Mouse (Mus musculus): Measurements from ENCODE around the gene Rpl22. TPM values are rescaled to one million over a fixed set of nuclear protein-coding genes. Genes with fewer than 3 reads are reported as not detected.

Rpl22 gene
- total RNA-seq (2021) = 100 to 1,000 TPM; 186 to 202 TPM
- long read RNA-seq, experiment 1, transcript Rpl22-205 (4 exons, 581 nt) = major isoform, 20 of 33 reads
- long read RNA-seq, experiment 1, partial matches to known transcripts = 2 of 33 reads
- long read RNA-seq, experiment 1, other reads (novel, unspliced or antisense) = 11 of 33 reads
- long read RNA-seq, experiment 2, transcript Rpl22-205 (4 exons, 581 nt) = major isoform, 40 of 64 reads
- long read RNA-seq, experiment 2, partial matches to known transcripts = 6 of 64 reads
- long read RNA-seq, experiment 2, other reads (novel, unspliced or antisense) = 18 of 64 reads

DNA sequence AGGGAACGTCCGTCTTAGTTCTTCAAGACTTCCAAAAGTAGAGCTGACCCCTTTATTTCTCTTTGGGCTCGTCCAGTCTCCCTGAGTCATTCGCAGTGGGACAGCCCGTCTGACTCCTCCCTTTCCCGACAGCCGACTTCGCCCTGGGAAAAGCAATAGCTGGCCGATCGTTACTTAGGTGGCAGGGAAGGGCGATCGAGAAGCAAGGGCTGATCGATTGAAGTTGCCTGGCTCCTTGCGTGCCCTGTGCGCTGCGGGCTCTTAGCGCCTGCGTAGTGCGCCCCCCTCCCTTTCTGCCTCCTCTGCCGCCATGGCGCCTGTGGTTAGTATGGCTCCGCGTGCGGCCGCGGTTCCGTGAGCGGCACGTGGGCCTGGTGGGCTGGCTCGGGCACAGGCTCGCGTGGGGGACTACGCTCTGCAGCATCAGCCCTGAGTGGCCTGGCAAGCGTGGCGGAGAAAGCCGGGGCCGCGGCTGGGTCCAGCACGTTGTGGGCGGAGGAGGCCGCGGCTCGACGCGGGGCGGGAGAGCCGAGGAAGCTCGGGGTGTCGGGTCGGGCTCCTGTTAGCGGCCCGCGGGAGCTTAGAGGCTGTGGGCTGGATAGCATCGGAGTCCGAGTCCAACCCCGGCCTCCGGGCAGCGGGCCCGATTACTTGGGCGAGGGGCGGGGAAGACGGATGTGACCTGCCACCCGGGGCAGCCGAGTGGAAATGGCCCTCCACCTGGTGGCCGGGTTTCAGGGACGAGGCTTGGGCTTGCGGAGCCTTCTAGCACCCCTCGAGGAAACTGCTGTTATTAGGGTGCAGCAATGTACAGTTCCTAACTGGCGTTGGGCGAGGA lies at the start of gene Rpl22:
Gene Rpl22, plus strand, starts transcription at position 169 of the 838 bp plus-strand sequence.
- peak; percentile 91 to 97 for DNase-seq (ENCODE audit: low spot score in 2 of 2)
- peak; percentile 26; the same call in 1 of the 2 replicates for TF ChIP-seq CTCF (conservative IDR thresholded peaks at IDR 0.05)
- Histone ChIP-seq H3K4me3 (peak within 1 kb of the TSS; percentile 66), H3K27ac (peak within 1 kb of the TSS; percentile 90)

GRCm38 (mm10) chr4:152276389-152277347 lies 48.9 kb upstream of the Rpl22 start:
- Histone ChIP-seq H3K27ac (no peak overlapping the region), H3K4me3 (no peak overlapping the region)
- DNase-seq (ENCODE audit: low spot score in 2 of 2) = peak in 1 of 2 experiments; percentile 42
- TF ChIP-seq CTCF (conservative IDR thresholded peaks at IDR 0.05) = peak; percentile 86

DNA sequence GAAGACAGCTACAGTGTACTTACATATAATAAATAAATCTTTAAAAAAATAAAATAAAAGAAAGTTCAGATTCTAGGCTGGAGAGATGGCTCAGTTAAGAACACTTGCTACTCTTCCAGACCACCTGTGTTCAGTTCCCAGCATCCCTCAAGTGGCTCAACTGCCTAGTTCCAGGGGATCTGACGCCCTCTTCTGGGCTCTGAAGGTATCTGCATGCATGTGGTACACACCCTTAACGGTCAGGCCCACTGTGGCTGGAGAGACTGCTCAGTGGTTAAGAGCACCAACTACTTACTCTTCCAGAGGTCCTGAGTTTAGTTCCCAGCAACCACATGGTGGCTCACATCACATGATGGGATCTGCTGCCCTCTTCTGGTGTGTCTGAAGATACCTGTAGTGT lies 47.6 kb upstream of the Rpl22 start:
- no peak overlapping the region for H3K27ac ChIP-seq
- peak; percentile 42 for TF ChIP-seq CTCF (conservative IDR thresholded peaks at IDR 0.05)
- no peak for DNase-seq (ENCODE audit: low spot score in 2 of 2)
- H3K4me3 ChIP-seq = no peak overlapping the region

DNA sequence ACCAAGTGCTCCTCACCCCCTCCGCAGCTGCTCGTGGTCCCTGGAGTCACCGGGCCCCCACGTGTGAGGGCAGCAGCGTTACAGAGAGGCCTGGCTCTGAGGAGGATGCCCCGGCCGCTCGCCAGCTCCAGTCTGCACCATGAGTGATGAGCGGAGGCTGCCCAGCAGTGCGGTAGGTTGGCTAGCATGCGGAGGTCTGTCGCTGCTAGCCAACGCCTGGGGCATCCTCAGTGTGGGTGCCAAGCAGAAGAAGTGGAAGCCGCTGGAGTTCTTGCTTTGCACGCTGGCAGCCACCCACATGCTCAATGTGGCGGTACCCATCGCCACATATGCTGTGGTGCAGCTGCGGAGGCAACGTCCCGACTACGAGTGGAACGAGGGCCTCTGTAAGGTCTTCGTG lies 46.6 kb upstream of the Rpl22 start:
- no peak overlapping the region for H3K27ac ChIP-seq
- TF ChIP-seq CTCF (conservative IDR thresholded peaks at IDR 0.05) = no peak
- no peak overlapping the region for H3K4me3 ChIP-seq
- no peak for DNase-seq (ENCODE audit: low spot score in 2 of 2)

DNA sequence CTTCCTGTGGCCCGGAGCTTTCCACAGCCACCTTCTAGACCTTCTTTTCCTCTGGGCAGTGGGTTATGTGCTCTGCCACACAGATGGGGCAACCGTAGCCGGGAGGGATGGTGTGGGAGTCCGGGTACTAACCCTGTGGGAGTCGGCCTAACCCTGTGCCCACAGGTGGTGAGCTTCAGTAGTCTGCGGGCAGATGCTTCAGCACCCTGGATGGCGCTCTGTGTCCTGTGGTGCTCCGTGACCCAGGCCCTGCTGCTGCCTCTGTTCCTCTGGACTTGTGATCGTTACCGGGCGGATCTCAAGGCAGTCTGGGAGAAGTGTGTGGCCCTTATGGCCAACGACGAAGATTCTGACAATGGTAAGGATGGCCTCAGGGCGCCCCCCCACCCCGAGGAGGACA lies 43.9 kb upstream of the Rpl22 start:
- DNase-seq (ENCODE audit: low spot score in 2 of 2) = no peak
- no peak overlapping the region for H3K27ac ChIP-seq
- no peak for TF ChIP-seq CTCF (conservative IDR thresholded peaks at IDR 0.05)
- H3K4me3 ChIP-seq = no peak overlapping the region

- H3K4me3 ChIP-seq = peak overlapping the region; percentile 49
- no peak for TF ChIP-seq CTCF (conservative IDR thresholded peaks at IDR 0.05)
- H3K27ac ChIP-seq = no peak overlapping the region
- DNase-seq (ENCODE audit: low spot score in 2 of 2) = no peak
Observed at GRCm38 (mm10) chr4:152282721-152283120, 42.8 kb upstream of the Rpl22 start.

DNA sequence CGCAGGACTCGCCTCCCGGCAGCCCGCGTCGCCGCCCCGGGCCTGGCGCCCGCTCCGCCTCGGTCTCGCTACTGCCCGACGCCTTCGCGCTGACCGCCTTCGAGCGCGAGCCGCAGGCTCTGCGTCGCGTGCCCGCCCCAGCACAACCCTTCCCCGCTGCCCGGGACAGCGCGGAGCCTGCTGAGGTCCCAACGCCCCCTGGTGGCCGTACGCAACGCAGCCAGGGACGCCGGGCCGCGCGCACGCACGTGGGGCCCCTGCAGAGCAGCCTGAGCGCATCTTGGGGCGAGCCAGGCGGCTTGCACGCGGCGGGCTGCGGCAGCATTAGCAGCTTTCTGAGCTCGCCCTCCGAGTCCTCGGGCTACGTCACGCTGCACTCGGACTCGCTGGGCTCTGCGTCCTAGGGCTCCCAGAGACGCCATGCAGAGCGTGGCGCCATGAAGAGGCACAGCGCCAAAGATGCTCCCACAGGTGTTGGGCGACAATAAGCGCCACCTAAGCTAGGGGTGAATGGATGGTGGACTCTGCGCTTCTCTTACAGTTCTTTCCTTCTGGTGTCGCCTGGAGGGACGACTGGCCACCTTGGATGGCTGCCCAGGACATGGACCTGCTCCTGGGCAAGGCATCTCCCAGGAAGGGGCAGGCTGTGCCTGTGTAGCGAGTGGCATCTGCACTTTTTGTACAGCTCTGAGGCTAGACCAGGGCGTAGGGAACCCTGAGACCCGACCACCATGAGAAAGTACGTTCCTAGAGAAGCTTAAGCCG lies 42.2 kb upstream of the Rpl22 start:
- peak overlapping the region; percentile 49 for H3K4me3 ChIP-seq
- peak; percentile 82 to 89 for DNase-seq (ENCODE audit: low spot score in 2 of 2)
- H3K27ac ChIP-seq = no peak overlapping the region
- peak; percentile 97 for TF ChIP-seq CTCF (conservative IDR thresholded peaks at IDR 0.05)

DNA sequence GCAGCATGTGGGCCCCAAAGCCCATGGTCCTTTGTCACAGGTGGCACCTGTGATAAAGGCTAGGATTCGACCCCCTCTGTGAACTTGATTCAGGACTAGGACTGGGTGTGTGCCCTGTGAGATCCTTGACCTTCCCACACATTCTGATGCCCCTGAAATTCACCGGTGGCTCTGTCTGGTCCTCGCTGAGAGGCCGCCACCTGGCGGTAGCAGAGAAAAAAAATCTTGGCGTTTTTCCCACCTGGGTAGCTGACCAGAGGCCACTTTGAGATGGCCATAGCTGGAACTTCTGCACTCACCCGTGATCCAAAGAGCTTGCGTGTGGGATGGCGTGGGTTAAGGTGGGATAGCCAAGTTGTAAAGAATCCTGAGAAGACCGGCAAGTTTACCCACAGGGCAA lies 40.0 kb upstream of the Rpl22 start:
- TF ChIP-seq CTCF (conservative IDR thresholded peaks at IDR 0.05) = peak; percentile 82
- H3K27ac ChIP-seq = no peak overlapping the region
- H3K4me3 ChIP-seq = no peak overlapping the region
- no peak for DNase-seq (ENCODE audit: low spot score in 2 of 2)

GRCm38 (mm10) chr4:152286183-152286582 lies 39.4 kb upstream of the Rpl22 start:
- Histone ChIP-seq H3K27ac (no peak overlapping the region), H3K4me3 (peak overlapping the region; percentile 40)
- TF ChIP-seq CTCF (conservative IDR thresholded peaks at IDR 0.05) = no peak
- DNase-seq (ENCODE audit: low spot score in 2 of 2) = no peak

GRCm38 (mm10) chr4:152286887-152287286 lies 38.7 kb upstream of the Rpl22 start:
- DNase-seq (ENCODE audit: low spot score in 2 of 2) = no peak
- TF ChIP-seq CTCF (conservative IDR thresholded peaks at IDR 0.05) = no peak
- Histone ChIP-seq H3K4me3 (no peak overlapping the region), H3K27ac (no peak overlapping the region)

- no peak overlapping the region for H3K27ac ChIP-seq
- H3K4me3 ChIP-seq = no peak overlapping the region
- no peak for TF ChIP-seq CTCF (conservative IDR thresholded peaks at IDR 0.05)
- DNase-seq (ENCODE audit: low spot score in 2 of 2) = no peak
Observed at GRCm38 (mm10) chr4:152287317-152288120, 38.0 kb upstream of the Rpl22 start.

Measured in layer of hippocampus, adult 2 months (tissue).